Mouse (Mus musculus) gastrocnemius, adult 2 months (tissue): Measurements from ENCODE around the gene Med21. TPM values are rescaled to one million over a fixed set of nuclear protein-coding genes. Genes with fewer than 3 reads are reported as not detected.

ENCODE experiments used
- DNase-seq: peaks from one replicate; pipeline ENCODE4 v3.0.0; 2022
- H3K27ac ChIP-seq: fragments of 200-600 bp; 2 replicates; pipeline ENCODE4 v1.8.1; 2022; ENCODE audit warnings: mild to moderate bottlenecking
- H3K4me3 ChIP-seq: fragments of 200-600 bp; 2 replicates; pipeline ENCODE4 v1.8.1; 2022; ENCODE audit warnings: mild to moderate bottlenecking, moderate library complexity
- CTCF ChIP-seq: fragments of 200-600 bp; IDR thresholded peaks from 2 replicates; pipeline ENCODE4 v1.8.1; 2022; ENCODE audit warnings: antibody characterized with exemption, mild to moderate bottlenecking, moderate library complexity
- intact Hi-C: fragments of 180-260 bp; cut with DNase I; formaldehyde crosslinking; loops from one replicate; pipeline ENCODE4 v1.15.1; 2025
- total RNA-seq, 2 experiments: library from RNA; stranded (reverse); gene quantifications; 2 replicates each; pipeline ENCODE4 v1.2.3; 2021

Med21 gene
- total RNA-seq, 2 experiments from 2014 or later, result 35.7 to 44.7 TPM

GRCm38 (mm10) chr6:146672106-146672505, 29.8 kb downstream of the Med21 start:
- DNase-seq, result no peak
- no peak overlapping the region for H3K4me3 ChIP-seq
- peak overlapping the region; percentile 35; the same call in 1 of the 2 replicates for H3K27ac ChIP-seq
- TF ChIP-seq CTCF, result no peak
- intact Hi-C loops, result no loop called here

GRCm38 (mm10) chr6:146673696-146674095, 31.3 kb downstream of the Med21 start:
- TF ChIP-seq CTCF, result no peak
- no peak overlapping the region for H3K27ac ChIP-seq
- no peak for DNase-seq
- intact Hi-C loops, result no loop called here
- H3K4me3 ChIP-seq, result no peak overlapping the region

- no peak overlapping the region for H3K27ac ChIP-seq
- intact Hi-C loops, result no loop called here
- no peak for TF ChIP-seq CTCF
- DNase-seq, result no peak
- H3K4me3 ChIP-seq, result no peak overlapping the region
These were observed 32.1 kb downstream of the Med21 start for GRCm38 (mm10) chr6:146674420-146674819.

- no peak overlapping the region for H3K4me3 ChIP-seq
- peak overlapping the region; percentile 46 for H3K27ac ChIP-seq
- intact Hi-C loops, result no loop called here
- TF ChIP-seq CTCF, result no peak
- no peak for DNase-seq
These were observed 32.7 kb downstream of the Med21 start for GRCm38 (mm10) chr6:146674881-146675536.

GRCm38 (mm10) chr6:146676904-146677303, 34.6 kb downstream of the Med21 start:
- intact Hi-C loops, result no loop called here
- TF ChIP-seq CTCF, result no peak
- no peak for DNase-seq

GRCm38 (mm10) chr6:146678136-146679070, 36.1 kb downstream of the Med21 start:
- no peak overlapping the region for H3K27ac ChIP-seq
- no peak overlapping the region for H3K4me3 ChIP-seq
- no peak for TF ChIP-seq CTCF
- DNase-seq, result no peak
- intact Hi-C loops, result no loop called here

More at GRCm38 (mm10) chr6:146676904-146677303, 34.6 kb downstream of the Med21 start:
- H3K27ac ChIP-seq, result no peak overlapping the region
- H3K4me3 ChIP-seq, result no peak overlapping the region

GRCm38 (mm10) chr6:146683881-146684280, 41.5 kb downstream of the Med21 start:
- peak overlapping the region; percentile 77 for H3K27ac ChIP-seq

GRCm38 (mm10) chr6:146685781-146686308, 43.5 kb downstream of the Med21 start:
- peak overlapping the region; percentile 77; the same call in 1 of the 2 replicates for H3K27ac ChIP-seq
- peak; percentile 66 for DNase-seq
- peak overlapping the region; percentile 52 for H3K4me3 ChIP-seq
- intact Hi-C loops, result no loop called here
- peak; percentile 57 for TF ChIP-seq CTCF

More at GRCm38 (mm10) chr6:146683881-146684280, 41.5 kb downstream of the Med21 start:
- intact Hi-C loops, result no loop called here
- no peak for TF ChIP-seq CTCF
- DNase-seq, result no peak
- no peak overlapping the region for H3K4me3 ChIP-seq

- intact Hi-C loops, result no loop called here
- Histone ChIP-seq H3K27ac (peak overlapping the region; percentile 77; the same call in 1 of the 2 replicates), H3K4me3 (no peak overlapping the region; the same call in 1 of the 2 replicates)
- DNase-seq, result no peak
- TF ChIP-seq CTCF, result no peak
These were observed 44.3 kb downstream of the Med21 start for GRCm38 (mm10) chr6:146686463-146687196.

- TF ChIP-seq CTCF, result no peak
- H3K27ac ChIP-seq, result no peak overlapping the region
- intact Hi-C loops, result no loop called here
- H3K4me3 ChIP-seq, result no peak overlapping the region
- DNase-seq, result no peak
These were observed 45.7 kb downstream of the Med21 start for GRCm38 (mm10) chr6:146688010-146688409.

- no peak for DNase-seq
- intact Hi-C loops, result no loop called here
- H3K4me3 ChIP-seq, result no peak overlapping the region
- no peak for TF ChIP-seq CTCF
- H3K27ac ChIP-seq, result no peak overlapping the region
These were observed 46.5 kb downstream of the Med21 start for GRCm38 (mm10) chr6:146688861-146689260.

GRCm38 (mm10) chr6:146697767-146698166, 55.4 kb downstream of the Med21 start:
- Histone ChIP-seq H3K27ac (peak overlapping the region; percentile 68), H3K4me3 (no peak overlapping the region)
- TF ChIP-seq CTCF, result no peak
- intact Hi-C loops, result no loop called here
- DNase-seq, result no peak
